Comparison of ENCODE assay signal across 28 mouse cellular contexts in genomic region chr11:65635307-65635706, GRCm38 (mm10).
DNase-seq lines count a peak whose midpoint lies in the region; ATAC-seq and TF ChIP-seq lines count a peak whose summit lies in the region.
"Had no signal": no experiment of that assay in that cellular context is flagged by ENCODE, and none has a peak within 500 bp of the region (broad histone marks: within the 10 kb centered on the region; RNA-seq: fewer than 3 reads in every experiment).

No protein-coding gene starts in this region.

- H3K4me3 ChIP-seq in lung, embryonic 16.5 days (ENCODE audit: low read length): no peak overlapping the region
- H3K4me3 ChIP-seq in lung, adult 2 months (replicated peaks; ENCODE audit: extremely low read depth, low read depth, low read length): no peak overlapping the region
- no peak overlapping the region for H3K4me3 ChIP-seq in heart, embryonic 15.5 days
- H3K4me3 ChIP-seq: forebrain, embryonic 13.5 days; hindbrain, embryonic 12.5 days; intestine, embryonic 15.5 days; limb, embryonic 10.5 days; limb, embryonic 15.5 days; liver, embryonic 13.5 days; midbrain, embryonic 13.5 days had no signal

- H3K9ac ChIP-seq in lung, embryonic 16.5 days (ENCODE audit: low read length): no peak overlapping the region
- H3K9ac ChIP-seq in heart, embryonic 15.5 days: no peak overlapping the region
- H3K9ac ChIP-seq: forebrain, embryonic 13.5 days; hindbrain, embryonic 12.5 days; intestine, embryonic 15.5 days; limb, embryonic 15.5 days; liver, embryonic 13.5 days; midbrain, embryonic 13.5 days had no signal

- no peak for TF ChIP-seq CTCF in lung, adult 2 months (IDR thresholded peaks at IDR 0.05; ENCODE audit: insufficient read depth, low read length)

- no peak for TF ChIP-seq POLR2A in lung, adult 2 months (IDR thresholded peaks at IDR 0.05; ENCODE audit: borderline replicate concordance, extremely low read depth, low read depth, low read length)

- peak; percentile 25 to 28 for DNase-seq in heart, adult 18-20 months
- DNase-seq in heart, adult 9 months (ENCODE audit: low spot score in 2 of 2): no peak
- DNase-seq in lung, adult 2 months: no peak
- DNase-seq in cerebellum, adult 11-12 months: no peak
- no peak for DNase-seq in ovary, postnatal 14 days (ENCODE audit: low spot score)
- DNase-seq: adrenal gland, postnatal 10 days; cerebellum, adult 9-10 months; cerebellum, postnatal 36 days; gastrocnemius, postnatal 14 days; kidney, adult 2 months; kidney, postnatal 4 days; liver, embryonic 13.5 days; lung, adult 18-20 months; retina, postnatal 1 day; right cerebral cortex, postnatal 14 days; thymus, postnatal 25 days had no signal

- WGBS in lung, embryonic 16.5 days: 2% methylated on average over 4 of the region's 4 CpGs
- 28% methylated on average over 4 of the region's 4 CpGs for WGBS in lung, adult 2 months
- WGBS in heart, embryonic 15.5 days: 12% methylated on average over 4 of the region's 4 CpGs

- no peaks in the 10 kb centered on the region; the same call in 1 of the 2 replicates for H3K4me1 ChIP-seq in lung, embryonic 16.5 days (replicated peaks; ENCODE audit: control insufficient read depth, insufficient read depth, low read length)
- peaks cover 2% of the 10 kb centered on the region; the same call in 1 of the 2 replicates for H3K4me1 ChIP-seq in lung, adult 2 months (ENCODE audit: control insufficient read depth, insufficient read depth, low read length)
- H3K4me1 ChIP-seq in heart, embryonic 15.5 days (replicated peaks): peaks cover 30% of the 10 kb centered on the region
- H3K4me1 ChIP-seq: forebrain, embryonic 13.5 days; hindbrain, embryonic 12.5 days; intestine, embryonic 15.5 days; limb, embryonic 10.5 days; limb, embryonic 15.5 days; liver, embryonic 13.5 days; midbrain, embryonic 13.5 days had no signal

- H3K36me3 ChIP-seq in lung, embryonic 16.5 days (ENCODE audit: control insufficient read depth, insufficient read depth, low read length): no peaks in the 10 kb centered on the region
- no peaks in the 10 kb centered on the region for H3K36me3 ChIP-seq in heart, embryonic 15.5 days
- H3K36me3 ChIP-seq: hindbrain, embryonic 12.5 days; intestine, embryonic 15.5 days; limb, embryonic 10.5 days; limb, embryonic 15.5 days; liver, embryonic 13.5 days; midbrain, embryonic 13.5 days had no signal

- H3K4me2 ChIP-seq in lung, embryonic 16.5 days (ENCODE audit: low read depth, low read length): no peak overlapping the region
- H3K4me2 ChIP-seq in heart, embryonic 15.5 days: no peak overlapping the region
- H3K4me2 ChIP-seq: forebrain, embryonic 13.5 days; hindbrain, embryonic 12.5 days; intestine, embryonic 15.5 days; limb, embryonic 15.5 days; liver, embryonic 13.5 days; midbrain, embryonic 13.5 days had no signal

- no peaks in the 10 kb centered on the region for H3K27me3 ChIP-seq in lung, embryonic 16.5 days (ENCODE audit: control insufficient read depth, insufficient read depth, low read depth, low read length)
- no peaks in the 10 kb centered on the region for H3K27me3 ChIP-seq in heart, embryonic 15.5 days
- H3K27me3 ChIP-seq: forebrain, embryonic 13.5 days; hindbrain, embryonic 12.5 days; intestine, embryonic 15.5 days; limb, embryonic 15.5 days; liver, embryonic 13.5 days; midbrain, embryonic 13.5 days had no signal

- no peaks in the 10 kb centered on the region for H3K9me3 ChIP-seq in lung, embryonic 16.5 days (ENCODE audit: control insufficient read depth, low read length)
- H3K9me3 ChIP-seq in heart, embryonic 15.5 days (replicated peaks): no peaks in the 10 kb centered on the region
- H3K9me3 ChIP-seq: forebrain, embryonic 13.5 days; hindbrain, embryonic 12.5 days; intestine, embryonic 15.5 days; limb, embryonic 10.5 days; limb, embryonic 15.5 days; liver, embryonic 13.5 days; midbrain, embryonic 13.5 days had no signal

- no peak overlapping the region for H3K27ac ChIP-seq in lung, embryonic 16.5 days (ENCODE audit: low read length)
- H3K27ac ChIP-seq in heart, embryonic 15.5 days: peak overlapping the region; percentile 68
- H3K27ac ChIP-seq: forebrain, embryonic 13.5 days; hindbrain, embryonic 12.5 days; hindbrain, postnatal 0 days; intestine, embryonic 15.5 days; kidney, postnatal 0 days; limb, embryonic 10.5 days; limb, embryonic 15.5 days; liver, embryonic 13.5 days; macrophage; midbrain, embryonic 13.5 days had no signal

- ATAC-seq in lung, embryonic 16.5 days (ENCODE audit: low read depth): peak; percentile 36; the same call in 1 of the 2 replicates
- ATAC-seq in heart, embryonic 15.5 days (replicated peaks; ENCODE audit: insufficient number of reproducible peaks, insufficient read depth, low FRiP score, low read depth): peak; percentile 79; the same call in 1 of the 2 replicates
- ATAC-seq: forebrain, embryonic 13.5 days; hindbrain, postnatal 0 days; intestine, embryonic 15.5 days; midbrain, embryonic 13.5 days; Patski had no signal

Comparison
In these comparisons a context has a peak if more than half of its experiments do, and no peak if none do; other contexts are left out.
1. DNase-seq: peak in heart, adult 18-20 months (2 of 2); none in heart, adult 9 months (0 of 2), lung, adult 2 months (single experiment), cerebellum, adult 11-12 months (single experiment) and ovary, postnatal 14 days (single experiment).